Mouse (Mus musculus): Measurements from ENCODE around the gene Cldn13.

GRCm38 (mm10) chr5:134887447-134888335, 27.6 kb downstream of the Cldn13 start:
- TF ChIP-seq CTCF (IDR thresholded peaks at IDR 0.05) (peak; percentile 31), POLR2A (IDR thresholded peaks at IDR 0.05; ENCODE audit: insufficient read depth, low read depth, low read length) (peak; percentile 81)
